ENCODE assay signal across 8 mouse cellular contexts in genomic region chr10:43742085-43743054, GRCm38 (mm10).
A peak's percentile ranks its signal among the peaks of the same experiment; 100 is the strongest.
DNase-seq lines count a peak whose midpoint lies in the region; ATAC-seq lines count a peak whose summit lies in the region.

No protein-coding gene starts in this region.

- H3K9me3 ChIP-seq in kidney, embryonic 15.5 days (replicated peaks), result no peaks in the 10 kb centered on the region
- H3K9me3 ChIP-seq in intestine, embryonic 14.5 days (ENCODE audit: control insufficient read depth, low read length), result no peaks in the 10 kb centered on the region

- 11% methylated on average over 15 of the region's 15 CpGs for WGBS in kidney, embryonic 15.5 days
- WGBS in intestine, embryonic 14.5 days, result 12% methylated on average over 15 of the region's 15 CpGs

- H3K27ac ChIP-seq in kidney, embryonic 15.5 days, result peak overlapping the region; percentile 32; the same call in 1 of the 2 replicates
- H3K27ac ChIP-seq in intestine, embryonic 14.5 days (ENCODE audit: low read depth), result no peak overlapping the region; the same call in 1 of the 2 replicates

- H3K4me2 ChIP-seq in kidney, embryonic 15.5 days, result peak overlapping the region; percentile 47
- peak overlapping the region; percentile 34 for H3K4me2 ChIP-seq in intestine, embryonic 14.5 days (ENCODE audit: low read length)

- ATAC-seq in kidney, embryonic 15.5 days (replicated peaks; ENCODE audit: low FRiP score), result peak; percentile 69; the same call in 1 of the 2 replicates
- ATAC-seq in intestine, embryonic 14.5 days (replicated peaks; ENCODE audit: low FRiP score, low TSS enrichment, low read depth), result peak; percentile 52; the same call in 1 of the 2 replicates

- peak overlapping the region; percentile 9; the same call in 1 of the 2 replicates for H3K4me3 ChIP-seq in kidney, embryonic 15.5 days (replicated peaks)
- no peak overlapping the region for H3K4me3 ChIP-seq in intestine, embryonic 14.5 days (ENCODE audit: low read depth, low read length)

- H3K4me1 ChIP-seq in kidney, embryonic 15.5 days, result peaks cover 35% of the 10 kb centered on the region
- peaks cover 21% of the 10 kb centered on the region for H3K4me1 ChIP-seq in intestine, embryonic 14.5 days (replicated peaks; ENCODE audit: control insufficient read depth, insufficient read depth, low read length)

- 0 out of 2 replicates have a peak overlapping the region, but pooled peaks have one; percentile 0 for H3K9ac ChIP-seq in kidney, embryonic 15.5 days
- no peak overlapping the region for H3K9ac ChIP-seq in intestine, embryonic 14.5 days (ENCODE audit: low read length)

- DNase-seq in kidney, postnatal 25 days, result no peak
- DNase-seq in embryo, embryonic 10 days (ENCODE audit: low spot score), result peak; percentile 67
- peak; percentile 61 for DNase-seq in intestine, embryonic 14.5 days (ENCODE audit: low spot score)
- peak; percentile 57 for DNase-seq in naive thymus-derived CD4-positive, alpha-beta T cell, adult 2 months (ENCODE audit: low read depth)
- DNase-seq in left cerebral cortex, adult 18-20 months (ENCODE audit: low spot score in 2 of 2), result no peak
- no peak for DNase-seq in left cerebral cortex, adult 8-10 months (ENCODE audit: low spot score in 2 of 2)
- no peak for DNase-seq in ovary, adult 18-20 months (ENCODE audit: low spot score)

- no peaks in the 10 kb centered on the region for H3K36me3 ChIP-seq in kidney, embryonic 15.5 days
- no peaks in the 10 kb centered on the region for H3K36me3 ChIP-seq in intestine, embryonic 14.5 days (ENCODE audit: control insufficient read depth, insufficient read depth, low read length)

- no peaks in the 10 kb centered on the region for H3K27me3 ChIP-seq in kidney, embryonic 15.5 days
- no peaks in the 10 kb centered on the region for H3K27me3 ChIP-seq in intestine, embryonic 14.5 days (replicated peaks; ENCODE audit: control insufficient read depth, insufficient read depth, low read length)

Comparison
In these comparisons a context has a peak if more than half of its experiments do, and no peak if none do; other contexts are left out.
1. DNase-seq: peak in embryo, embryonic 10 days (single experiment), intestine, embryonic 14.5 days (single experiment) and naive thymus-derived CD4-positive, alpha-beta T cell, adult 2 months (single experiment); none in kidney, postnatal 25 days (0 of 2), left cerebral cortex, adult 18-20 months (0 of 2), left cerebral cortex, adult 8-10 months (0 of 2) and ovary, adult 18-20 months (single experiment).